Mouse (Mus musculus) G1E-ER4 (cell line): Measurements from ENCODE around the gene Clcn1. TPM values are rescaled to one million over a fixed set of nuclear protein-coding genes. Genes with fewer than 3 reads are reported as not detected.

Experiments used
- GATA1 ChIP-seq: IDR thresholded peaks from one replicate; pipeline ENCODE4 v1.8.0; 2012; ENCODE audit warnings: low read length, inconsistent platforms
- polyA plus RNA-seq: library from polyadenylated mRNA; stranded (reverse); fragments of >175 nt; gene quantifications from 2 replicates; pipeline ENCODE4 v1.2.3, GENCODE M21; 2012

Clcn1 gene
- polyA plus RNA-seq: not detected in 2 replicates

DNA sequence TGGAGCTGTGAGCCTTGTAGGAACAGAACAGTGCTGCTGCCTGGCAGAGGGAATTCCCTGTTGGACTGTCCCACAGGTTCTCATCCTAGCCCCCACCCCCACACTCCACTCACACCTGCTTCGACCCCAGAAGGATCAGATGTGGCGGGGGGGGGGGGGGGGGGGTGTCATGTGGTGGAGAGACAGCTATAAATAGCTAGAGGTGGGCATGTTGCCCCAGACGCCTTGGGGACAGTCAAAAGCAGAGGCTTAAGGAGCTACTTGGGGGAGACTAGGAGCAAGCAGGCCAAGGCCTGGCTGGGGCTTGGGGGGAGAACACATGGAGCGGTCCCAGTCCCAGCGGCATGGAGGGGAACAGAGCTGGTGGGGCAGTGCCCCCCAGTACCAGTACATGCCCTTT is at the start of gene Clcn1:
Clcn1 (plus strand) TSS at position 238 of the 400 bp plus-strand sequence.
- no peak for TF ChIP-seq GATA1

- TF ChIP-seq GATA1: no peak
Observed at GRCm38 (mm10) chr6:42237276-42237805, 49.1 kb upstream of the Clcn1 start.

DNA sequence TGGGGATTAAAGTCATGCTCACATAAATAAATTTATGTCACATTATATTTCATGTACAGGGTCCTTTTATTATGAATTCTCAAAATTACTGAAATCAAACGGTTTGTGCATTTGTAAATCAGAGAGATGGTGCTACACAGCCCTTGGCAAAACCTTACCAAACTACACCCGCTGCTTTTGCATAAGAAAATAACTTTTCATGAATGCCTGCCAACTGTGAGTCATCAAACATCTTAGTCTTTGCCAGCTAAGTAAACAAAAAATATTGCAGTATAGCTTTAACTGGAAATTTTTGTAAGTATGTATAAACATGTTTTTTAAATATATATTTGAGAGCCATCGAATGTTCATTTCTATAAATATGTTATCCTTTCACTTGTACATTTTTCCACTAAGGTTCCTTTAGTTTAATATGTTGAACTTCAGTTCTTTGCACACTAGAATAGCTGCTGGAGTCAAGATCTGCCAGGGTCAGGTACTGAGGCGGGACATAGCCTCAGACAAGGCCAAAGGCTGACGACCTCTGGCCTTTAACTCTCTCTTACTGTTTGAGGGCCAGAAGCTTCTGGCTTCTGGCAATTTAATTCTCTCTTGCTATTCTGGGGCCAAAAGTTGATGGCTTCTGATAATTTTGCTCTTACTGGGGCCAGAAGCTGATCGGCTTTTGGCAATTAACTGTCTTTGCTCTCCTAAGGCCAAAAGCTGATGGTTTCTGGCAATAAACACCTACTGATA is 45.0 kb upstream of the Clcn1 start:
- no peak for TF ChIP-seq GATA1

GRCm38 (mm10) chr6:42245711-42246353 is 40.7 kb upstream of the Clcn1 start, which contains the start of gene Gstk1:
Gstk1 (plus strand) TSS chr6:42245935.
- no peak for TF ChIP-seq GATA1

GRCm38 (mm10) chr6:42247173-42247572 is 39.3 kb upstream of the Clcn1 start:
- TF ChIP-seq GATA1: no peak

- TF ChIP-seq GATA1: no peak
Observed at GRCm38 (mm10) chr6:42247981-42248380, 38.5 kb upstream of the Clcn1 start.

- no peak for TF ChIP-seq GATA1
Observed at GRCm38 (mm10) chr6:42251791-42252190, 34.7 kb upstream of the Clcn1 start.

GRCm38 (mm10) chr6:42253103-42253502 is 33.4 kb upstream of the Clcn1 start:
- TF ChIP-seq GATA1: no peak

GRCm38 (mm10) chr6:42257303-42257863 is 29.1 kb upstream of the Clcn1 start:
- no peak for TF ChIP-seq GATA1

- no peak for TF ChIP-seq GATA1
Observed at GRCm38 (mm10) chr6:42260430-42260829, 26.1 kb upstream of the Clcn1 start.

DNA sequence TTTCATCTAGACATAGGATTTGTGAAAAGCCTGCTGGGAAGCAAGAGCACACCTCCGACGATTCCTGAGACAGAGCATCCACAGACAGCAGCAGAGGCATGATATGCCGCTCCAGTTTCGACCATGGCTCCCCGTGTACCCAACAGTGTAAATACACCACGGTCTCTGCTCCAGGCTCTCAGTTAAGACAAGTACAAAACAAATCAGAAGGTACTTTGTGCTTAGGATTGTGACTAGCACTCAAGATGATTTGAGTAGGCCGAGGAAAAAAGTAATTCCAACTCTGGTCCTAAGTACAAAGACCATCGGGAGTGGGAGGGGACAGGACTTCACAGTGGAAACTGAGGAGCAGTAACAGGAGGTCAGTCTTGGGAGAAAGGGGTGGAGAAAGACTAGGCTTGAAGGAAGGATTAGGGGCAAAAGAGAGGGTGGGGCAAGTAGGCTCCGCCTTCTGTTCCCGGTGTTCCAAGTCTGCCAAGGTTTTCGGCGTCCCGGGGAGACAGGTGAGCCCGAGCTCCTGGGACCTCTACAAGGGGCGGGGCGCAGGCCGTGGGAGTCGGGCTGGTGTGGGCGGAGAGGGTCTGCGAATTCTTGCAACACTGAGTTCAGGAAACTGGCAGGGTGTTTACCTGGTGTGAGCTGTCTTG is 24.8 kb upstream of the Clcn1 start, which contains the start of gene Tmem139:
Tmem139 (plus strand) TSS at position 447 of the 647 bp plus-strand sequence.
- TF ChIP-seq GATA1: no peak

DNA sequence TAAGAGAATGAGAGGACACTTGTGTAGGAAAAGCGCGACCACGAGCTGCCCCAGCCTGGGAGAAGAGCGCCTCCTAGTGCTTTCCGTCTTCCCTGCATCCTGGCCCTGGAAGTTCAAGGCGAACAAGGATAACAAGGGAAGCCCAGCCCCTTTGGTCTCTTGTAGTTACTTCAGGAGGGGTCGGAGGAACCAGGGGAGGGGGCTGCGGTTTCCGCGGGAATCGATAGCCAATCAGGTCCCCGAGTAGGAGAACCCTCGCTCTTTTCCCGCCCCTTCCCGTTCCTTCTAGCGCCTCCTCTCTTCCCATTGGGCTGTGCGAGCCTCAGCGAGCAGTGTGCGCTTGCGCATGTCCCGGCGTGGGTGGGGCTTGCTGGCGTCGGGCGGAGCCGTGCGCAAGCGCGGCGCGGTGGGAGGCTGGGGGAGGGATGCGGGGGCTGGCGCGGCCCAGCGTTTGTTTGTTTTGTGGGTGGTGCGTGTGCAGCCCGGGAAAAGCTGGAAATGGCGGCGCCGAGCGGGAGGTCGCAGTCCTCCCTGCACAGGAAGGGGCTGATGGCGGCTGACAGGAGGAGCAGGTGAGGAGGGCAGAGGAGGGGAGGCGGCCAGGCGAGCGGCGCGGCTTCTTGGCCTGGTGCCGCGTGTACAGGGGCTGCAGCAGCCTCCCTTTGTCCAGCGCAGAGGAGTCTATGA is 21.7 kb upstream of the Clcn1 start, which contains the start of gene Casp2:
Casp2 (plus strand) TSS at position 360 of the 687 bp plus-strand sequence.
- TF ChIP-seq GATA1: no peak

GRCm38 (mm10) chr6:42265391-42266330 is 20.8 kb upstream of the Clcn1 start:
- no peak for TF ChIP-seq GATA1

DNA sequence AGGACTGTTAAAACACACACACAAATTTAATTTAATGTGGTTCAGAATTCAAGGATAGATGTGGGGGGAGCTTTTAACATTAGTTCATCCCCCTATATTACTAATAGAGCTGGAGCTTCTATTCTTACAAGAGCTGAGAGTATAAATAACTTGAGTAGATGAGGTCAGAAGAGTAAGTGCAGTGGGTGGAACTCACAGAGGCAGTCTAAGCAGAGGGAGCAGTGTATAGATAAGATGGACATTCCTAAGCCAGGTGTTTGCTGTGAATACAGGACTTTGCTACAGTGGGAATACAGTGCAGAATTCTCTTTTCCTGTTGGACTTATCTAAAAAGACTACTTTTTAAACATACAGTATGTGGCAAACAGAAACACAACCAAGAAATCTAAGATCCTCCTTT is 15.7 kb upstream of the Clcn1 start:
- TF ChIP-seq GATA1: no peak
